Mouse (Mus musculus) liver, adult 2 months (tissue): Measurements from ENCODE around the gene Tmem211.

Experiments
- CTCF ChIP-seq: fragments of 200-500 bp; IDR thresholded peaks from 2 replicates; pipeline ENCODE4 v1.5.1; 2011; ENCODE audit warnings: low read depth, low read length, control low read depth
- POLR2A ChIP-seq: fragments of 200-500 bp; IDR thresholded peaks from 2 replicates; pipeline ENCODE4 v1.6.1; 2011; ENCODE audit warnings: low read length, control low read depth; ENCODE audit not compliant: insufficient read depth; ENCODE audit errors: extremely low read depth

DNA sequence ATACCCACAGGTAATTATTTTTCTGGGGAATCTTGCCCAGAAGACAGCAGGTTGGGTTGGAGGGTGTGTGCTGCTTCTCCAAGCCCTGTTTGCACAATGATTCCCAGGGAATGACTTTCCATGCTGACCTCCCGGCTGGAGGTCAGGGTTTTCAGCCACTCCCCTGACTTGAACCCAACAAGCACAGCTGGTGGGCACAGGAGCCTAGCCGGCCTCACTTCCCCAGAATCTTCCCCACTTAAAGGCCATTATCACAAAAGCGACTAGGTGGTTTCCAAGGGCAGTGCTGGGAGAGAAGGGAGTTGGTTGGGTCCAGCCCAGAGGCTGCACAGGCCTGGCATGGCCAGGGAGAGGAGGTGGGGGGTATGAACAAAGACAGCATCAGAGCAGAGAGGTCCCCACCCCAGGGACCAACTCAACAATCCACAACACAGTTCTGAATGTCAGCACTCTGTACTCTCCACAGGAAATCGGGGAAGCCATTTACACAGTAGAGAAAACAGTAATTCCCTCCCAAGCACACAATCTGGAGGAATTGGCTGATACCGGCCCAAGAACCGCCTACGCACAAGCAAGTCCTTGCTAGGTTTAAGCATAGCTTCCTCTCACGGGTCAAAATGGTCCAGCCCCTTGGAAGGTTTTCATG lies 27.5 kb upstream of the Tmem211 start:
- no peak for TF ChIP-seq POLR2A
- TF ChIP-seq CTCF: no peak
